Mouse (Mus musculus) ES-Bruce4 (cell line): ENCODE measurements at regions not wholly inside any gene's neighbourhood (a gene's known extent, or its start where the extent isn't known, plus 50 kb on each side); places are given as distances from the start of the nearest gene placed in this dataset.

Experiments
- CTCF ChIP-seq: IDR thresholded peaks from one replicate; pipeline ENCODE4 v1.8.1; 2011; ENCODE audit warnings: low read depth, low read length
- EP300 ChIP-seq: IDR thresholded peaks from 2 replicates; pipeline ENCODE4 v1.6.1; 2011; ENCODE audit warnings: low read depth, low read length; ENCODE audit not compliant: insufficient read depth
- POLR2A ChIP-seq: IDR thresholded peaks from one replicate; pipeline ENCODE4 v1.8.1; 2011; ENCODE audit warnings: low read length; ENCODE audit not compliant: insufficient read depth

DNA sequence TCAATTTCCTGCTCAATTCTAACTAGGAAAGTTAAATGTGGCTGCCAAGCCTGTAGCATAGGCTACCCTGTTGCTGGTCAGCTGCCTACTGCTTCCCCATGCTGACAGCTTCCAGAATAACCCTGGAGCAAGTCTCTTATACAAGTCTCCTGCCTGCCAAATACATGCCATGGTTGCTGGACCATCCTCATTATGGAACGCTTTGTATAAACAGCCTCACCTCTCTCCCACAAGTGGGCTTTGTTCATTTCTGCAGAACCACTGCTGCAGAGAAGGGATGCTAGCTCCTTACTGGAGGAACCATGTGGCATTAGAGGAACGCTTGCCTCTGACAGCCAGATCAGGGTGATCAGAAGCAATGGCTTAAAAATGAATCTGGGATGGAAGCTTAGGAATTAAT lies 1492.4 kb upstream of the Gm6569 start:
- TF ChIP-seq CTCF, result no peak
- TF ChIP-seq EP300, result no peak
- no peak for TF ChIP-seq POLR2A
